Mouse (Mus musculus) heart, embryonic 10.5 days (tissue): Measurements from ENCODE around the gene Ldlrap1. TPM values are rescaled to one million over a fixed set of nuclear protein-coding genes. Genes with fewer than 3 reads are reported as not detected.
A peak's percentile ranks its signal among the peaks of the same experiment; 100 is the strongest.

Experiments
- DNase-seq: peaks from one replicate; pipeline ENCODE4 v3.0.0-alpha.2; 2017; ENCODE audit warnings: low spot score
- H3K27ac ChIP-seq: fragments of 300-500 bp; sonication (generic); 2 replicates; pipeline ENCODE4 v1.5.1; 2016; ENCODE audit warnings: mild to moderate bottlenecking
- H3K27me3 ChIP-seq: fragments of 300-500 bp; sonication (generic); 2 replicates; pipeline ENCODE4 v1.6.1; 2016; ENCODE audit warnings: mild to moderate bottlenecking; ENCODE audit not compliant: poor library complexity, insufficient read depth, severe bottlenecking
- H3K36me3 ChIP-seq: fragments of 300-500 bp; sonication (generic); 2 replicates; pipeline ENCODE4 v1.6.1; 2016; ENCODE audit warnings: mild to moderate bottlenecking, moderate library complexity
- H3K4me1 ChIP-seq: fragments of 300-500 bp; sonication (generic); 2 replicates; pipeline ENCODE4 v1.6.1; 2016; ENCODE audit warnings: mild to moderate bottlenecking
- H3K4me3 ChIP-seq: fragments of 300-500 bp; sonication (generic); 2 replicates; pipeline ENCODE4 v1.5.1; 2016; ENCODE audit warnings: mild to moderate bottlenecking, moderate library complexity
- H3K9me3 ChIP-seq: fragments of 300-500 bp; sonication (generic); 2 replicates; pipeline ENCODE4 v1.6.1; 2016; ENCODE audit warnings: mild to moderate bottlenecking, moderate library complexity
- WGBS: fragments of 180-500 bp; shearing (Covaris S2); methylation state at CpG from one replicate; pipeline ENCODE4 v1.1.7; 2016; 5-methylcytosine and 5-hydroxymethylcytosine counted together
- polyA plus RNA-seq: library from polyadenylated mRNA; unstranded; fragments of >200 nt; fragmentation: Nextera tagmentation; extraction: Ambion mirVana; gene quantifications from 2 replicates; pipeline ENCODE4 v1.2.1, GENCODE M21; 2016

Ldlrap1 gene
- polyA plus RNA-seq, 1 experiment from 2014 or later, result 17.6 TPM

DNA sequence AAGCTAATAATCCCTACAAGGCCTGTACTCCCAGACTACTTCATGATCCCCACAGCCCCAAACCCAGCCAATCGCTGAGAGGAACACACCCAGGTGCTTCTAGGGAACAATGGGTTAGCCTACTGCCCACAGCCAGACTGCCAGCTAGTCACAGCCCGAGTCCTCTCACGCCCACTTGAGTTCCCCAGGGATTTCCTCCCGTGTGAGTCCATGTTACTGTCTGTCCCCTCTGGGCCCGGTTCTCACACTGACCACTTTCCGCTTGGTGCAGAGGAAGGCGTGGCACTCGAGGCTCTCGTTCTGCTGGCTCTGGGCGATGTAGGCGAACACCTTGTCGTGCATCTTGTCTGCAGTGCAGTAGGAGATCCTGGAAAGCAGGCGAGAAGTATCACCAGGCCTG, 12.9 kb downstream of the Ldlrap1 start:
- Histone ChIP-seq H3K9me3 (no peaks in the 10 kb centered on the region), H3K4me3 (no peak overlapping the region), H3K27ac (peak overlapping the region; percentile 83; the same call in 1 of the 2 replicates), H3K4me1 (peaks cover 93% of the 10 kb centered on the region), H3K36me3 (peaks cover 13% of the 10 kb centered on the region), H3K27me3 (no peaks in the 10 kb centered on the region)
- 68% methylated on average over 13 of the region's 13 CpGs for WGBS
- no peak for DNase-seq

DNA sequence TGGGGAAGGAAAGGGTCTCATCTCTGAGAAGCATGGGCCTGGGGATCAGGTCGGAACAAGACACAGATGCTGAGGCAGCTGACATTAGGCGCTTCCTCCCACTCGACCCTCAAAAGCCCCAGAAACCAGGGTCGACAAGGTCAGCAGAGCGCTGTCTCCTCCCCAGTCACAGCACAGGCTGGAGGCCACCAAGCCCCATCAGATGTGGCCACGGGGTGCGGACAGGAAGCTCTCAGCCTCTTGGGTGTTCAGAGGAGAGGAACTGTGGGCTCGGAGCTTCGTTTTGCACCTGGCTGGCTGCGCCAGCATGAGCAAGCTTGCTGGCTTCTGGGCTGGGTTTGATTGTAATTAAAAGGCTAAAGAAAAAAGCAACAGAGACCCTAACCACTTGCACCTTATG, 13.5 kb downstream of the Ldlrap1 start:
- no peak for DNase-seq
- Histone ChIP-seq H3K27ac (peak overlapping the region; percentile 83), H3K4me3 (no peak overlapping the region), H3K36me3 (peaks cover 19% of the 10 kb centered on the region), H3K9me3 (no peaks in the 10 kb centered on the region), H3K27me3 (no peaks in the 10 kb centered on the region), H3K4me1 (peaks cover 92% of the 10 kb centered on the region)
- 35% methylated on average over 10 of the region's 10 CpGs for WGBS

DNA sequence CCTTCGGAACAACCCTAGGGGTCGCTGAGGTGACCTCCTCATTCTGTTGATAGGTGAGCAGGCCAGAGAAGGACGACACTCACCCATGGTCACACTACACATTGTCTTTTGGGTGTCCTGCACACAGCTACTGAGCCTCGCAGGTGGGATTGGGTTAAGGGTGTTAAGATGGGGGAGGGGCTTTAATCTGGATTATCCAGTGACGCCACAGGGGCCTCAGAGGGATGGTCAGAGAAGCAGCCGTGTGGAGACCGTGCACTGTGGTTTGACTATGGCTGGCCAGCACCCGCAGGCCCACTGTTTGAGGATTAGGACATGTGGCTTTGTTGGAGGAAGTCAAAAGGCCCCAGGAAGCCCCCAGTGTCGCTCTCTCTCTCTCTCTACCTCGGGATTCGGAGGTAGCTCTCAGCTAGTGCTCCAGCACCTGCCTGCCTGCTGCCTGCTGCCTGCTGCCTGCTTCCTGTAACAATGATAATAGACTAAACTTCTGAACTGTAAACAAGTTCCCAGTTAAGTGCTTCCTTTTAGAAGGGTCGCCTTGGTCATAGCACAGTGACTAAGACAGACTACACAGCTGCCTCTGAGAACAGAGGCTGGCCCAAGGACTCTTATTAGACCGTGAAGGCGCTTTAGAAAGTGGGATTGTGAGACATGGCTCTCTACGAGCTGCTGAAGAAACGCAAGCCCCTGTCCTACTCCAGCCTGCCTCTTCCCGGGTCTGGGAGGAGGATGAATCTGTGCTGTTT, 14.1 kb downstream of the Ldlrap1 start:
- no peaks in the 10 kb centered on the region for H3K9me3 ChIP-seq
- H3K4me1 ChIP-seq, result peaks cover 85% of the 10 kb centered on the region
- H3K36me3 ChIP-seq, result peaks cover 26% of the 10 kb centered on the region
- 44% methylated on average over 17 of the region's 17 CpGs for WGBS
- H3K4me3 ChIP-seq, result peak overlapping the region; percentile 22; the same call in 1 of the 2 replicates
- H3K27ac ChIP-seq, result peak overlapping the region; percentile 83
- H3K27me3 ChIP-seq, result no peaks in the 10 kb centered on the region
- no peak for DNase-seq

DNA sequence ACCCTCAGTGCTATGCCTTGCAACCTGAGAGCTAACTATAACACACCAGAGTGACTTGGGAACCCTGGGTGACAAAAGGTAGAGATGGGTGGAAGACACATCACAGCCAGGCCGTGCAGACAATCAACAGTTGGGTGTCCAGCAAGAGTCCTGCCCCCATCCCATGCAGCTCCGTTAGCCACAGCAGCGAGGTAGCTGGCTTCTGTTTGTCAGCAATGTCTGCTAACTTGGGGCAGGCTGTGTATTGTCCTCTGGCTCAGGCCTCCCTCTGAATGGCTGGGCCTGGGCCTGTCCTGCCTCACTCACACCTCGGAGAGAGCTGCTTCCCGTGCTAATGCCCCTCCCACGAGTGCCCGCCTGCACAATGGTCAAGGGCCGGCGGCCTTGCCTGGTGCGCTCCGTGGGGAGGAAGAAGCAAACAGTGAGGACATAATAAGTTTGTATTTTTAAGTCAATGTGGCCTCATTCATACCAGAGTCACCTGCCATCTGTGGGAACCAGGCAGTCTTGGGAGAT, 14.9 kb downstream of the Ldlrap1 start:
- no peaks in the 10 kb centered on the region for H3K27me3 ChIP-seq
- H3K9me3 ChIP-seq, result no peaks in the 10 kb centered on the region
- DNase-seq, result peak; percentile 89
- H3K4me3 ChIP-seq, result peak overlapping the region; percentile 22; the same call in 1 of the 2 replicates
- peak overlapping the region; percentile 83 for H3K27ac ChIP-seq
- peaks cover 79% of the 10 kb centered on the region for H3K4me1 ChIP-seq
- 34% methylated on average over 11 of the region's 11 CpGs for WGBS
- peaks cover 33% of the 10 kb centered on the region for H3K36me3 ChIP-seq

DNA sequence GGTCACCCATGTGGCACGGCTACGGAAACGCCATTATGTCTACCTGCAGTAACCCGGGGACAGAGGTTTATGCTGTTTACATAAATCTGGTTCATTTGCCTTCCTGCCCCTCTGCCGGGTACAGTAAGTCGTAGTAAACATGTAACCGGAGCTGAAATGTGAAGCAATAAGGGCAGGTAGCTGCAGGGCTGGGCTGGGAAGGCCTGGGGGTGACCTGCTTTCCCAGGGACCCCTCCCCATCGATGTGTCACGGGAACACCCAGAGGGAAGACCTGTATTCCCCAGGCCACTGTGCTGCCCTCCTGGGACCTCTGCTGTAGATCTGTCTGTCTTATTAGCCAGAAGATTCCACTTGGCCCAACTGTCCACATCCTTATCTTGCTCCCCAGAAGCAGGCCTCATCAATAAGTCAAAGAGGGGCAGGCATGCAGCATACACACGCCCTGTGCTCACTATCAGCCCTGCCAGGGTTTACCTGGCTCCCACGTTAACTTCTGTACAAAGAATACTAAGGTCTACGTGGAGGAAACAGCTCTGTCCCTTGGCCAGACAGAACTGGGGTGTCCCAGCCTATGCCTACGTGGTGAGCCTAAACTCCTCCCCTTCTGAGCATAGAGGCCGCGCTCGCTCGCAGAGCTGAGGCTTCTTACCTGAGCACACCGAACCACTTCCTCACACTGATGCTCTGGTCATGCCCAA, 16.0 kb downstream of the Ldlrap1 start:
- Histone ChIP-seq H3K4me3 (no peak overlapping the region), H3K27ac (peak overlapping the region; percentile 83; the same call in 1 of the 2 replicates), H3K36me3 (peaks cover 39% of the 10 kb centered on the region), H3K9me3 (no peaks in the 10 kb centered on the region), H3K27me3 (no peaks in the 10 kb centered on the region), H3K4me1 (peaks cover 77% of the 10 kb centered on the region)
- WGBS, result 81% methylated on average over 18 of the region's 18 CpGs
- no peak for DNase-seq

DNA sequence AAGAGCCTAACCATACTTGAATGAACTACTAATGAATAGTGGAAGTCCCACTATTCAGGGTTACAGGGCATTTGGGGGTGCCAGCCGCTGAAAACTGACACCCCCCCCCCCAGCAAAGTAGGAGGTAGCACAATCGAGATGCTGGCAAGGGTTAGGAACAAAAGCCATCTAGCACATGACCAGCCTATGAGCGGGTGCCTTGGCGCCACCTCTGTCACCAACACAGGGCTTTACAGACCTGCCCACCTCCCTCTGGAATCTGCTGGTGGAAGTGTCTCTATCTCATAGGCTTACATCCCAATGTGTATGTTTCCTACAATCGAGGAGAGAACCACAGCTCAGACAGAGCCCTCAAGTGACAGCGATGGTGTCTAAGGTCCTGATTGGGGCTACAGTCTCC, 17.0 kb downstream of the Ldlrap1 start:
- no peaks in the 10 kb centered on the region for H3K9me3 ChIP-seq
- no peaks in the 10 kb centered on the region for H3K27me3 ChIP-seq
- peaks cover 47% of the 10 kb centered on the region for H3K36me3 ChIP-seq
- H3K4me3 ChIP-seq, result no peak overlapping the region
- H3K27ac ChIP-seq, result no peak overlapping the region
- DNase-seq, result no peak
- 78% methylated on average over 6 of the region's 6 CpGs for WGBS
- peaks cover 67% of the 10 kb centered on the region for H3K4me1 ChIP-seq

DNA sequence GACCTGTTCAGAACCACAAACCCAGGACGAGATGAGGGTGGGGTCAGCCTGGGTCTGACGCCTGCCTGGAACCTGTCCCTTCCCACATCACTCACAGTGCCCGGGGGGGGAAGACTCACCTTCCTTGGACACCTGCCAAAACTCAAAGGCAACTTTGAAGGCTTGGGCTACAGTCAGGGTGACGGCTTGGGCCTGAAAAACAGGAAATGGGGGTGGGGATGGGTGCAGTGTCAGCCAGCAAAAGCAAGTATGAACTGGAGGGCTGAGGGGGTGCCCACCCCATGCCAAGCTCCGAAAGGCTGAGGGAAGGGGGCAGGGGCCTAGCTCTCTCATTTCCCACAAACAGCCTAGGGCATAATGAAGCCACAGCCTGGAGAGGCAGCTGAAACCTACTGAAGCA, 17.6 kb downstream of the Ldlrap1 start:
- DNase-seq, result no peak
- H3K27me3 ChIP-seq, result no peaks in the 10 kb centered on the region
- H3K27ac ChIP-seq, result 0 out of 2 replicates have a peak overlapping the region, but pooled peaks have one; percentile 24
- peaks cover 62% of the 10 kb centered on the region for H3K4me1 ChIP-seq
- no peaks in the 10 kb centered on the region for H3K9me3 ChIP-seq
- H3K4me3 ChIP-seq, result no peak overlapping the region
- 75% methylated on average over 5 of the region's 5 CpGs for WGBS
- H3K36me3 ChIP-seq, result peaks cover 53% of the 10 kb centered on the region

DNA sequence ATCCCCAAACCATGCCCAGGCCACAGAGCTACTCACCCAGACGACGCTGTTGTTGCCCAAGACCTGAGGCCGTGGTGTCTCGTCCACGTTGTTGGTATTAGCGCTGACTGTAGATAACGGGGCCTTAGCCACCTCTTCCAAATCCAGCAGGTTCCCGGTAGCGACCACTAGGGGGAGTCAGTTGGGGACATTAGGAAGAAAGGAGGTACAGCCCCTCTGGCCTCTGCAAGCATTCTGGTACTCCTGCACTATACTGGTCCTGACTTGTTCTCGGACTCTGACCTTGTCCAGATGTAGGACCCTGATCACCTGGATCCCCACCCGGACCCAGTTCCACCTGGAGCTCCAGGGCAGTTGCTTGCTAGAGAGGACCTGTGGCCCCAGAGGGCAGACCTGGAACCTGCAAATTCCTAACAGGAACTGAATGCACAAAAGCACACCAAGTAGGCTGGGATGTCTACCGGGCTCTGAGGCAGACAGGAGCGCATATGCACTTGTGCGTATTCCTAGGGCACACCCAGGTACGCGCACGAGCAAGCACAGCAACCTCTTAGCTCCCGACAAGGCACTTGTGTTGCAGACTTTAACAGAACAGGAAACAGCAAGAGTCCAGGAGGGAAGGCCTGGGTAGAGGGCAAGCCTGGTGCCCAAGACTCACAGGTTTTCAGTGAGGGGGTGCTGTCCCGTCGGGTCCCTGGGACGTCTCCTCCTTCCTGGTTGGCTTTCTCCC, 18.4 kb downstream of the Ldlrap1 start:
- Histone ChIP-seq H3K9me3 (no peaks in the 10 kb centered on the region), H3K27ac (no peak overlapping the region; the same call in 1 of the 2 replicates), H3K36me3 (peaks cover 50% of the 10 kb centered on the region), H3K4me1 (peaks cover 60% of the 10 kb centered on the region), H3K4me3 (no peak overlapping the region), H3K27me3 (no peaks in the 10 kb centered on the region)
- 63% methylated on average over 21 of the region's 21 CpGs for WGBS
- DNase-seq, result no peak

DNA sequence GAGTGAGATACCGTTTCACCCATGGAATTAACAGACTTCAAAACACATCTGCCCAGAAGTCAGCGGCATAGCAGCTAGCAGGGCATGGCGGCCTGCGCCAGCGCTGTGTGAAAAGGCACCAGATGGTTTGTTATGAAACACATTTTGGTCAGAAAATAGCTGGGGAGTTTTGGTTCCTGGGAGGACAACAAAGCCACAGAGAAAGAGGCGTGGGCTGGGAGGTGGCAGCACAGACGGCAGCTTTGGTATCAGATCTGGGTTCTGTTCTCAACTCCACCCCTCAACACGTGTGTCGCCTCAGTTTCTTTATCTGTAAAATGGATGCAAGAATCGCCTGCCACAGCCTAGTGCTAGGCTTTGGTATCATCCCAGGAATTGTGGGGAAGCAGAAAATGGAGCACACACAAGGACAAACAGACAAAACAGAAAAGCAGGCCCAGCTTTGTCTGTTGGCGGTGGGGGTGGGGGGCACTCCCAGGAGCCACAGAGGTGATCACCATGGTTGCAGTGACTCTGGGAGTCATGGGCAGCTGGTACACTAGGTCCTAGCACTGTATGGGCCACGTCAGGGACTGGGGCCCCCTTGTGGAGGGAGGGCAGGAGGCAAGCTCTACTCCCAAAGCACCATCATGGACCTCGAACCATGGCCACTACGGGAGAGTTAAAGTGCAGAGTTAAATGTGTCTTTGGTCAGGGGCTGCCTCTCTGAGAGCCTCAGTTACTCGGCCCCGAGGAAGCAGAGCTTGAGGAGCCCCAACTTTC, 21.7 kb downstream of the Ldlrap1 start:
- H3K9me3 ChIP-seq, result no peaks in the 10 kb centered on the region
- peaks cover 58% of the 10 kb centered on the region for H3K4me1 ChIP-seq
- H3K36me3 ChIP-seq, result peaks cover 53% of the 10 kb centered on the region
- WGBS, result 84% methylated on average over 16 of the region's 16 CpGs
- no peaks in the 10 kb centered on the region for H3K27me3 ChIP-seq
- DNase-seq, result no peak
- H3K4me3 ChIP-seq, result no peak overlapping the region
- no peak overlapping the region for H3K27ac ChIP-seq

DNA sequence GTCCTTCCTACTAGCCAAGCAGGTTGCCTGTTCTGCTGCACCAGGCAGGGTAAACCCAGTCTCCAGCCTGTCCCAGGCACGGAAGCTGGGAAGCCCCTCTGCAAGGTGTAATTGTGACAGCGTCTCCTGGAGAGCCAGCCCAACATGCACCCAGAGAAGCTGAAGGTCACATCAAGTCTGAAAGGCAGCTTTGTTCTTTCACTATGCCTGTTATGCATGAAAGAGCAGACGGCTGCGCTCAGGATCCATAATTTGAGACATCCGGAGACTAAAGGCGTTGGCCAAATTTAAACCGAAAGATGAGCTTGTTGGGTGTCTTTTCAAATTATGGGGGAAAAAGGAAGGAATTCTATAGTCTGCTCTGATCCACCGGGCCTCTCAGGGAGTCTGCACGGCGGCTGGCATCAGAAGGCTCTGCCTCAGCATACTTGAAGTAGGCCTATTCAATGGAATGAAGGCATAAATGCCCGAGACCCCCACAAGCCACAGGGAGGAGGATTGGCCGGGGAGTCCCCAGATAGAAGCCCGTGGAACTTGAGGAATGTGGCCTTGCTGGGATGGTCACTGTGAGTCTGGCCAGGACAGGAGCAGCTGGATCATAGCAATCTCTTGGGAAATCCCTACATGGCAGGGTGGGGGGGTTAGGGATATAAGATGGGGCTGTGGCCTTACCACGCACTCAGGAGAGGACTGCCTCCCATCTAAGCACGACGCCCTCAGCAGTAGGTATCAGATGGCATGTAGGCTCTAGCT, 23.8 kb downstream of the Ldlrap1 start:
- Histone ChIP-seq H3K36me3 (peaks cover 41% of the 10 kb centered on the region), H3K4me3 (no peak overlapping the region), H3K4me1 (peaks cover 45% of the 10 kb centered on the region), H3K27ac (peak overlapping the region; percentile 67), H3K27me3 (no peaks in the 10 kb centered on the region), H3K9me3 (no peaks in the 10 kb centered on the region)
- DNase-seq, result no peak
- 55% methylated on average over 16 of the region's 16 CpGs for WGBS

DNA sequence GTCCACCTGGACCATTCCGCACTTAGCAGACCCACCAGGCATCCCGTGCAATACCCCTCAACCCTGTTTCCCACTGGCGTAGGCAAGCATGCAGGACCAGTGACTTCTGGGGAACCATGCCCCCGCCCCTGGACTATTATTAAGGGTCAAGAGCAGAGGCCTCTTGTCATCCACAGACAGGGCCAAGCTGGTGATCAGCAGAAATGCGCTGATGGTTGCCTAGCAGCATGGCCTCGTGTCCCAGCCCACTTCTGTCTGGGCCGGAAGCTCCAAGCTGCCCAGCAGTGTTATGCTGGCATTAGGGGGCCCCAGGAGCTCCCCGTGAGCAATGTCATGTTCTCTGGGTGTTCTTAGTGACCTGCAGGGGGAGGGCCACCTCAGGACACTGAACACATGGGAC, 25.9 kb downstream of the Ldlrap1 start:
- Histone ChIP-seq H3K4me3 (no peak overlapping the region), H3K36me3 (peaks cover 20% of the 10 kb centered on the region), H3K4me1 (peaks cover 53% of the 10 kb centered on the region), H3K9me3 (no peaks in the 10 kb centered on the region), H3K27ac (peak overlapping the region; percentile 39; the same call in 1 of the 2 replicates), H3K27me3 (no peaks in the 10 kb centered on the region)
- 76% methylated on average over 8 of the region's 8 CpGs for WGBS
- DNase-seq, result no peak
